Mouse (Mus musculus) telencephalon, adult 2 months (tissue): Measurements from ENCODE around the gene Rtp4.

ENCODE experiments used
- DNase-seq: peaks from one replicate; pipeline ENCODE4 v3.0.0-alpha.2; 2011; ENCODE audit warnings: low read depth, low spot score

The Rtp4 gene

DNA sequence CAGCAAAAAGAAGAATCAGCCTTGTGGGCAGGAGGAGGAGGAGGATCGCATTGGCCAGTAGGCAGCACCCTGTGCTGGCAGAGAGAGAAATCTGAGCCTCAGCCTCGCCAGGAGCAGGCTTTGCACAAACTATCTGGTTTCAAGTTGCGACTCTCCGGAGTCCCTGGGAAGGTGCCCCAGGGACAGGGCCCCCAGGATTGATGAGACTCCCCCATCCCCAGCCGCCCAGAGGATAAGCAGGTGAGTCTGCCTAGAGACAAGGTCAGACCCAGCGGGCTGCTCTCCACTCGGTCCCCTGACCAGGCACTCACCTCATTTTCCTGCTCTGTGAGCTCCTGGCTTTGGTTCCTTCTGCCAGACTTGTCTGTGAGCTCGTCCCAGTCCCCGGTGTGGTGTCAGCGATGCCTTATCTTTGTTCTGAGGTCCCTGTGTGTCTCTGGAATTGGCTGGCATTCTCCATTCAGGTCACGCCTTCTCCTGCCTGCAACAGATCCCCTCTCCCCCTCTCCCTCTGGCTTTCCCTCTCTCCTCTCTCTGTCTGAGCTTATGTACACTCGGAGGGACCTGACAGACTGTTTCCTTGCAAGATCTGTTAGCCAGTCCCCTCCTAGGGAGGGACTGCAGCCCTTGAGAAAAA is at the start of gene Rtp4, which contains the start of gene Masp1:
TSS of gene Rtp4 (plus strand) at position 57 of the 637 bp plus-strand sequence.
TSS of gene Masp1 (minus strand) at position 581 of the 637 bp plus-strand sequence.
- DNase-seq, result no peak

DNA sequence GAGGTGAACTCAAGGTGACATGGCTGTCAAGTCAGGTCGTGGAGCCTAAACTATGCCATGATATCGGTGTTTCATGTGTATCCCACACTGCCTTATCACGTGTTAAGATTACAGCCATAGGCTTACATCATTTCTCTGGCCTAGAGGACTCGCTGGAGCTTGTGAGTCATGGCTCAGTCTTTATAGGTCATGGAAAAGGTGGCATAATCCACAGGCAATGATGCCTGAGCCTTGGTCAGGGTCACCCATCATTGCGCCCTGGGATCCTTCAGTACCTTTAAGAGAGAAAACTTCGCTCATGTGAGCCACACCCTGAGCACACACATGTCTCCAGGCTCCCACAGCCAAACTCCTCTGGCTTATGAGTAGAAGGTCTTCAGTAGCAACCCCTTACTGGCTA is 48.5 kb upstream of the Rtp4 start:
- no peak for DNase-seq

DNA sequence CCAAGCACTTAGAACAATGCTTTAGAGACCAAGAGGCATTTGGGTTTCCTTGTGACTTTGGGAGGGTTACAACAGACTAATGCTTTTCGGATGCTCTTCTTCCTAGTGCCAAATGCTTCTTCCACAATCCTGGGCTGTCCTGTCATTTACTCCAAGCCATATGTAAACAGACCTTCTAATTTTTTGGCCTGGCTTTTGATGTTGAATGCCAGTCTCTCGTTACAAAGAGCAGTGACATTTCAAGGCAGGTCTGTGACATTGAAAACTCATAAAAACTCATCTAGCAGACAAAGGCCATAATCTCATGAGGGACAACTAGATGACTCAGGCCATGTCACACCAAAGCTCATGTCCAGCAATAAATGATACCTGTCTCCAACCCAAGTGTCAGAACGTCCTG is 48.0 kb upstream of the Rtp4 start:
- DNase-seq, result no peak

DNA sequence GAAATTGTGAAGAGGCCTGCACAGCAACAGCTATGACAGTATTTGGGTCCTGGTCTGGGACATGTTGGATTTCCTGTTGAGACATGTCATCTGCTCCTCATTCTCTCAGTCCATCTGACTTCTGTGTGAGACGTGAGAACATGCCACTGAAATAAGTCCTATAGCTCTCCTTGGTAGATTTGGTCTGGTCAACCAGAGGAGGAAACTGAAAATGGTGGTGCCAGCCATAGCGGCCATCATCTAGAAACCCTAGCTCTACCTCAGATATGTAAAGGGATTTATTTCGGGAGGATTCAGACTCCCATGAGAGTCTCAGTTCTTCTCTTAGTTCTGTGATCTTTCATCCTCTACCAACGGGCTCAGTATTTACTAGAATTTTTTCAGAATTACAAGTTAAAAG is 44.4 kb upstream of the Rtp4 start:
- no peak for DNase-seq

DNA sequence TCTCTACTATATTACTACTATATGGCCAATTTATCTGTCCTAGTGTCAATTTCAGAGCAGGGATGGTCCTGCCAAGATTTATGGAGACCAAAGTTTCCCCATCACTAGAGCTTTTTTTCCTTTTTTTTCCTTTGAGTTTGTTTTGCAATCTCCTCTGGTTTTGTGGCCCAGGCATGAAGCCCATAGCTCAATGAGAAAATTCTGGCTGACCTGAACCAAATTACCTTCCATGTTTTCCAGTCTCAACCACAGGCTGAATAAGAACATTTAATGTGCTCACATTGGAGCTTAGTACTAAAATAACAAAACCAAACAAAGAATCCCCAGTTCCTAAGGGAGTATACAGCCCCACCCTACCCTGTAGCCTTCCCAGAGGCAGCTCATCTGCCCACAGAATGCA is 43.5 kb upstream of the Rtp4 start:
- DNase-seq, result no peak

DNA sequence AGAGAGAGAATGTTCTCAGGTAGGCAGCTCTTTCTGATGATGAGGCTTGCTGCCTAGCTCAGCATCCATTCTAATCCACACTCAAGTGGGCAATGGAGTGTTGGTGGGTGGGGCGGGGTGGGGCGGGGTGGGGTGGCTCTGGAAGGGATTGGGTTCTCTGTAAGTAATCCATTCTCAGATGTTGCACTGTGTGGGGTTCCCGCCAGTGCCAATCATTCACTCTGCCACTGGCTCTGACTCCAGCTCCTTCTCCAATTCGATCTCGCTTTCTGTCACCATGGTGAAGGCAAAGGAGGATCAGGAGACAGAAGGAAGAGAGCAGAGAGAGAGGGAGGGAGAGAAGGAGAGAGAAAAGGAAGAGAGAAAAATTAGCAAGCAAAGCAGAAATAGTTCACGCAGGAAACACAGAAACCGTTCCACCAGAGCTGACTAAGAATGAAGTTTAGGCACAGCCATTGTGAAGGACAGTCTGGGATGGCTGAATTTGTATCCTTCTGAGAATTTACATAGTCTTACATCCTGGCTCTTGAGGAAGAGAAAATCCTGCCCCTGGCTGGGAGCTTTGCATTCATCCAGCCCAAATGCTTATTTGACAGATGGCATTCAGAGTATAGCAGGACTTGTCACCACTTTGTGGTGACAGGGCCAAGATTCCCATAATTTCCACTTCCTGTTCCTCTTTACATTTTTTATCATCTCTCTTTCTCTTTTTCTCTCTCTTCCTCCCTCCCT is 40.1 kb upstream of the Rtp4 start:
- DNase-seq, result no peak

DNA sequence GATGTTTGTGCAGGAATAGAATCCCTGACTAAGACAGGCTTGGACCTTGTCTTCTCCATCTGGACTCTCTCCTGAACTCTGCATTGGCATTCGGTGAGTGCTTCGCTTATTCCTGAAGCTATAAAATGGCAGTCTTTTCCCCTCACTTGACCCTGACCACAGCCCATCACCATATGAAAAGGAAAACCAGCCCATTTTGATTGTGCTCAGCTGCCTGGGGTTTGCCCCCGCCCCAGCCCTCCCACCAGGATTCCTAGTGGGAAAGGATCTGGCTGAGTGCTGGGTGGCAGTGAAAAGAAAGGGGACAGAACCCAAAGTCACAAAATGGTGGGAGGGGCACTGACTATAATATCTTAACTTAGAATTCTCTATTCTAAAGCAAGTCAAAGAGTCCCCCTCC is 37.9 kb upstream of the Rtp4 start:
- DNase-seq, result no peak

DNA sequence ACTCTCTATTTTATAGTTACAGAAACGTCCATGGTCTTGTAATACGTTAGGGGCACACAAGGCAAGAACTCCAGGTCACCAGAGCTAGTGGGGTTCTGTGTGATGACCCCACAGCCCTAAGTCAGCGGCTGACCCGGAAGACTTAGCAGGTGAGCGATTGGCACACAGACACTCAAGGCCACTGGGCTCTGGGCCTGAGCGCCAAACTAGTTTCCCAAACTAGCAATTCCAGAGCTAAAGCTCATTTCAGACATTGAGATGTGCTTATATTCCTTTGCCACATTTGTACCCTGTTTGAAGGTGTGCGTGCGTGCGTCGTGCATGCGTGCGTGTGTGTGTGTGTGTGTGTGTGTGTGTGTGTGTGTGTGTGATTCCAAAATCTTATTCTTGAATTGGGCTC is 37.2 kb upstream of the Rtp4 start:
- DNase-seq, result no peak

DNA sequence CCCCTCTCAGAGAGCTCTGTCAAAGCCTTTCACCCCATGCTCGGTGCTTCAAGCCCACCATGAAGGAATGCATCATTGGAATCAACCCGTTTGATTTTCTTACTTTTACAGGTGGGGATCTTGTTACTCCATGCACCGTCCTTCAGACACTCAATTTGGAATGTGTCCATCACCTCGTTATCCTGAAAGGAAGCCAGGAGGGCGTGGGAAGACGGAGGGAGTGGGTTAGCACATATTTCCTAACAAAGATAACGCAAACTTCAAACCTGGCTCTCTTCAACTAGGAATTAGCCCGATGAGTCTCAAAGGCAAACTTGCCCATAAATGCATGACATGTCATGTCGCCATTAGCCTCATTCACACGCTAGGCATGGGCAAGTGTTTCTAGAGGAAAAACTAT is 36.8 kb upstream of the Rtp4 start:
- no peak for DNase-seq

DNA sequence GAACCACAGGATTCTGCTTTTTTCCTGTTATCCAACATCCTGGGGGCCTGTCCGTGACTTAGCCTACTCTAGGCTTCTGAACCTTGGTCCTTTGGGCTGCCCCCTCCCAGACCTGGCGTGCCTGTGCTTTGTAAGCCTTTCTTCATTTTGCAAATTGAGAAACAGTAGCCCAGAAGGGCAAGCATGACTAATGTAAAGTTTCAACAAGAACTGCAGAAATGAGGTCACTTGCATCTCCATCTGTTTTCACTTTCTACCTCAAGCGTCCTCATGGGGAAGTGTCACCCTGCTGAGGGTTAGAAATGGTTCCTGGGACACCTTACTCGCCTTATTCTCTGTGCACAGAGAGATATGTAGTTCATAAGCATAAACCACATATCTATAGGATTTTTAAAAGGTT is 27.3 kb upstream of the Rtp4 start:
- DNase-seq, result no peak

DNA sequence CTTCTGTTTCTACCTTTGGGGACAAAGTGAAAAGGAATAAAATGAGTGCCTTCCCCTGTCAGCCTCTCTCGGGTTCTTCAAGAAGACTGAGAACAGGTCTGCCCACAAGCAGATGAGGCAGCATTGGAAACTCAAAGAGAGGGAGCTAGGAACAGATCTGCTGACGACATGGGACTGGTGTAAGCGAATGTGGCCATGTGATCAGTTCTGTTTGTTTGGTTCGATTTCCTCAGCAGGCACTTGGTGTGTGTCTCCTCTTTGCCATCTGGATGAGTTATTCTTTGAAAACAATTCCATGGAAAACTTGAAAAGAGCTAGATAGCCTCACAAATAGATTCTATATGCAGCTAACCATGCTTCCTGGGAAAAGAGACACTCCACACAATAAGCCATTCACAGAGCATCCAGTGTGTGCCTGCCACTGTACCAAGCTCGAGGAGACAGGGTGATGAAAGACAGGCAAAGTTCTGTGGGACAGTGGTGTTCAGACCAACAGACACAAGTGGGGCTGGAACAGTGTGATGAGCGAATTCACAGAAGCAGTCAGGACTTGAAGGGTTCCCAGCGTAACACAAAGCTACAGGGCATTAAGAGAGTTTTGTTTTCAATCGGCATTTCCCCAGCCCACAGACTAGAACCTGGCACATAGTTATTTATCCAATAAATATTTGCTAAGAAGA is 23.7 kb upstream of the Rtp4 start:
- no peak for DNase-seq

DNA sequence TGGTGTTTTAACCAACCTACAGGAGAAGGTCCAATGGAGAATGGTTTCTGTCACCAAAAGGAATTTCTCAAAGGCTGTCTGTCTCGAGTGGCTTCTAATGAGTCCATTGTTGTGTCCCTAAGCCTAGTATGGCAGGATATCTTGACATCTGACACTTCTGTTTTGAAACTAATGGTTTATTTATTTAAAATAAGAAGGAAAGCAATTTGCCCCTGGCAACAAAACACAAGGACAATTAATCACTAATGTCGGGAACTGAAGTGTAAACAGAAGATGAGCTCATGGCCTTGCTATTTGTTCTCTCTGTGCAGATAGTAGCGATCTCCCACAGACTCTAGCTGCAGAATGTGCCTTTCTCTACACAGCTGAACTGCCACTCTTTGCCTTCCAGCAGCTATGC is 22.7 kb upstream of the Rtp4 start:
- DNase-seq, result no peak

DNA sequence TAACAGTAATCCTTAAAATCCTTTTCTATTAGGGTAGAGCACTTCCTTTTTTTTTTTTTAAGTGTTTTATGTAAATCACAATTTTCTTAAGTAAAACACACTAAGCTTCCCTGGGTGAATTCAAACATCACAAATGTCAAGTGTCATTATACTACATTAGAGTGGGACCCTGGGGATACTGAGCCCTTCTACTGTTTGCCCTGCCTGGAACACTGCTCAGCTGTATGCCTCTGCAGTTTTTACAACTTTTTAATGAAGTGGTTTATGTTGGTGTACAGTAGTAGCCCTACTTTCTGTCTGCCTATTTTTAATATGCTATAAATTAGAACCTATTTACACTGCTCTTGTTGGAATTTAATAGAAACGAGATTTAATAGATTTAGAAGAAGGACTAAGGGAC is 22.2 kb upstream of the Rtp4 start:
- DNase-seq, result no peak

DNA sequence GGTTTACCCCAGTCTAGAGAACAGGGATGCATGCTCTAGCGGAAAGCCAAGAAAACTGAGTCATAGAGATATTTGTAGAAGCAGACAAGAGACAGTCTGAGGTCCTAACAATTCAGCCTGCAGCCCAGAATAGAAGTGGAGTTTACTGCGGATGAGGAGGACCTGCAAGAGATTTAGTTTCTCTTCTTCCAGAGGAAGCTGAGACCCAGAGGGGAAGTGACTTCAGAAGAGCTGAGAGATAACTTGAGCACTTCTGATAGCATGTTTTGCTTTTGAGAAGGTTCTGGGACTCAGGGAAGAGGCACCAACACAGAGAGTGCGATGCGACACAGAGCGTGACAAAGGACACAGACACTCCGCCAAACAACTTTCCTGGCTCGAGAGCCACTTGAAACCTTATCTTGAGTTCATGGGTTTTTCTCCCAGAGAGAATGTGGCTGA is 21.4 kb upstream of the Rtp4 start:
- no peak for DNase-seq

DNA sequence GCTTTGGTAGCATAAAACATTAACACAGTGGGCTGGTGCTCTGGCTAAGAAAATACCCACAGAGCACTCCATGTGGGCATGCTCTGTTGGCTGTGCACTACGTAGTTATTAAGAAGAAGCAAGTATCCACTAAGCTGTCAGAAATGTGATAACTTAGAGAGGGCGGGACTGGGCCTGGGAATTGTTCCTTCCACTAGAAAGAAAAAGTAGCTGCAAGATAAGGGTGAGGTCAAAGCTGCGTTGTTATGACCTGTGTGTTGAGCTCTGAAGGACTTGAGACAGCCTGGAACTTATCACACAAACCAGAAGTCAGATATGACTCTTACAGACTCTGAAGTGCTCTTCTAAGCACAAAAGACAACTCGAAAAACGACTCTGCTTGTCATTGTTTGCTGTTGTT is 19.5 kb upstream of the Rtp4 start:
- DNase-seq, result no peak

DNA sequence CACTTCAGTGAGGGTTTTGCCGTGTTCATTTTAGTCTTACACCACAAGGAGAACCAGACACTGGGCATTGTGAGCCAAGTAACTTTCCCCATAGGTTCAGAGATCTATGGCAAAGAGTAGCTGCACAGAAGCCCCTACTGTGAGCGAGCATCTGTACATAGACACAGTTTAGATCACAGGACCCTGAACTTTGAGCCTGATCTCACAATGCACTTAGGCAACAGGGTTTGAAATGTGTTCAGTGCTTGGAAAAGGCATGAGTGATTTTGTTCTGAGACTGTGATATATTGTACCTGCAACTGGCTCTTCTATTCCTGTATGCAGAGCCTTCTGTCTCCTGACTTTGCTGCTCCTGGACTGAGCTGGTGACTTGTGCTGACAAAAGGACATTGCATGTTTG is 18.8 kb upstream of the Rtp4 start:
- DNase-seq, result no peak

DNA sequence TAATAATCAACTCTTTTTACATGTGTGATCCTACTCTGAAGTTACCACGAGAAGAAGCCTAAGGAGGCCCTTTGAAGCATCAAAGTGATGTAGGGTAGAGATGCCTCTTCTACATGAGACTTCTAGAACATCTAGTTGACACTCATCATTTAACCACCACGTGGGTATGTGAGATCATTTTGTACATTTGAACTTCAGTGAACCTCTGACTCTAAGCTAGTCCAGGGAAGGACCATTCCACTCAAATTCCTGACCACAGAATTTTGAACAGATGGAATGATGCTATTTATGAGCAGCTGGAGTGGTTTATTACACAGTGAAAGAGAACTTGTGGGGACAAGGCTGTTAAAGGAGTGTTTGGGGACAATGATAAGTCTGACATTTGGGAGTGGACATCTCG is 17.6 kb upstream of the Rtp4 start:
- no peak for DNase-seq

DNA sequence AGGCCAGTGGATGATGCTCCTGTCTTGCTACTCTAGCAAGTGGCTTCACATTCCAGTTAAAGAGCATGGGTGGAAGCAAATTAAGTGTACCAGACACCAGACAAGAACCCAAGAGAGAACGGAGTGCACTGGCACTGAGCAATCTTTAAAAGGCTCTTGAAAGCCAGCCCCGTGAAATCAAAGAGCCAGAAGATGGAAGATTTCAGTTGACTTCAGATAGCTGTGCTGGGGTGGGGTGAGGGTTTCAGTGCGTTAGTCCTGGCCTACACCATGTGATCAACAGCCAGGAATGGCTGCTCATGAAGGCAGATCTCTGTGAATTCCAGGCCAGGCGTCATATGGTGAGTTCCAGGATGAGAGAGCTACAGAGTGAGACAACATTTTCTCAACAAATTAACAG is 16.7 kb upstream of the Rtp4 start:
- no peak for DNase-seq

DNA sequence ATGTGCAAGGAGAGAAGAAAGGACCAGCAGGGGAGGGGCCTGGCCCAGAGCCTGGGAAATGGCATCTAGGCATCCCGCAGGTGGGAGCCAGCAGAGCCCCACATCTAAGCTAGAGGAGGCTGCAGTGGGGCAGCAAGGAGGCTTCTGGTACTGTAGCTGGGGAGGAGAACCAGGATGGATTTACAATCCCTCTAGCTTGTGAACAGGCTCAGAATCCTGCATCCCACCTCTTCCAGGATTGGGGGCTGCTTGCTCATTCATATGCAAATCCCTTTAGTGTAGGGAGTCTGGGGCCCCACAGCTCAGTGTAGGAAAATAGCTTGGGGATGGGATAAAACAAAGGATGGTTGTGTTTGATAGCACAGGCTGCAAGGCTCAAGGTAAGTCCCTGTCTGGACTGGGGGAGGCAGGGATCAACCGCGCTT is 15.8 kb upstream of the Rtp4 start:
- DNase-seq, result no peak

DNA sequence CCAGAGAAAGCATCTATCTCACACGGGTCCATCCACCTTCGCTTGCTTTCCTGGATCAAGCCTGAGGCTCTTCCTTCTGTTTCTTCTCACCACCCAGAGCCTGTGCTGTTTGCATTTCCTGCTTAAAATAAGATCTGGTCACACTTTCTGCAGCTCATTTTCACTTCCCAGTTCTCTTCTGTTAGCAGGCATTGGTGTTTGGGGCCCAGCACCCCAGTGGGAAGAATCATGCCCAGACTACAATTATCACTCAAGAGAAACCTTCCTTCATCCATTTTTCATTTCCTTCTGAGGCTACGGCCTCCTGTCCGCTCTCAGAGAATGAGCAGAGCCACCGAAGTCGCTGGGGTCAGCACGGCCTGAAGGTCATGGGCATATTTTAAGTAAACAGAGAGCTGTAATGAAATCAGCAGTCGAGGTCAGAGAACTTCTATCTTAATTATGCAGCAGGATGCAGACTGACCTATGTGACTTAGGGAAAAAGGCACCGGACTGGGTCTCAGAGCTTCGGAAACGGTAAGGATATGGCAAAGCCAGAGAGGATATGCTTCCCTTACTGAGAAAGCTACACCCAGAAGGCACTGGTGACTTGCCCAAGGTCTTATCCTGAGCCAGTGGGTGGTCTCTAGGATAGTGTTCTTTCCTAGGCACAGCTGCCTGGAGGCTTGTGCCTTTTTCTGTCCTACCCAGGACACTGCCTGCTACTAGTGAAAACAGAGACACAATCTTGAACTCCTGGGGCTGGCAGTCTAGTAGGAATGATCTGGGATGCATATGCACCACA is 14.0 kb upstream of the Rtp4 start:
- no peak for DNase-seq

DNA sequence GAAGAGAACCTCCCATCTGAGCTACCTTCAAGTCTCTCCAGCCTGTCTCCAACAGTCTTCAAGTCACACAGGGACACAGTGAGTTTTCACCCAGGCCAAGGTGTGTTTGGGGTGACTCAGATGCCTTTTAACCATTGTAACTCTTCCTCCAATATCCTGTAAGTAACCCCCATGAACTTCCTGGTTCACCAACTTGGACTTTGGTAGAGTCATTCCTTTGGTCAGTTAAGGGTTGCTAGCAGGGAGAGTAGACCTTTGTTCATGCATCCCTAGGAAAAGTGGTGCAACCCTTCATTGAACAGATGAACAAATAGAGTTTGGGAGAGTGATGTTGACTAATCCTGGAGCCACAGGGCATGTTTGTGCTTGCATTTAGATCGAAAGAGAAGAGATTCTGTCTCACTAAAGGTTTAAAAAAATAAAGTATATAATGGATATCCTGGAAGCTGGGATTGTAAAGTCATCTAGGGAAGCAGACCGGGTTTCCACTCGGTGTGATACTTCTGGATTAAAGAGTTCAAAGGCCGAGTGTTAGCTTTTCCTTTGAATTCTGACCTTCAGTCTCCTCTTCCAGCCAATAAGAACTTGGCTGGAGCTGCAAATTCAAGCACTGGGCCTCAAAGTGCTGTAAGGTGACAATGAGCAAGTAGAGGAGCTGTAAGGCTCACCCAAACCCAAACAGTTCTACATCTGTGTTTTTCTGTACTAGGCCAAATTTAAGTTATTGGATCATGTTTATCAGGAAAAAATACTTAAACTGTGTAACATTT is 8.7 kb upstream of the Rtp4 start:
- DNase-seq, result no peak
